Mouse (Mus musculus) olfactory bulb, adult 2 months (tissue): ENCODE results near the gene Cbfb. TPM values are rescaled to one million over a fixed set of nuclear protein-coding genes. Genes with fewer than 3 reads are reported as not detected.

Experiments used
- H3K27ac ChIP-seq: fragments of 200-500 bp; 2 replicates; pipeline ENCODE4 v1.5.1; 2012; ENCODE audit warnings: low read depth, low read length; ENCODE audit not compliant: insufficient read depth
- H3K4me1 ChIP-seq: fragments of 200-500 bp; 2 replicates; pipeline ENCODE4 v1.6.1; 2012; ENCODE audit warnings: low read length; ENCODE audit not compliant: control insufficient read depth, insufficient read depth
- H3K4me3 ChIP-seq: fragments of 200-500 bp; 2 replicates; pipeline ENCODE4 v1.5.1; 2012; ENCODE audit warnings: mild to moderate bottlenecking, low read depth, low read length, moderate library complexity; ENCODE audit not compliant: insufficient read depth
- CTCF ChIP-seq: fragments of 200-500 bp; IDR thresholded peaks from 2 replicates; pipeline ENCODE4 v1.5.1; 2012; ENCODE audit warnings: low read depth, mild to moderate bottlenecking, low read length, moderate library complexity; ENCODE audit not compliant: insufficient read depth
- POLR2A ChIP-seq: fragments of 200-500 bp; IDR thresholded peaks from 2 replicates; pipeline ENCODE4 v1.6.1; 2012; ENCODE audit warnings: mild to moderate bottlenecking, low read depth, low read length, moderate library complexity; ENCODE audit not compliant: insufficient read depth
- WGBS: fragments of 180-500 bp; shearing (Covaris S2); methylation state at CpG from one replicate; pipeline ENCODE4 v1.1.7; 2018; 5-methylcytosine and 5-hydroxymethylcytosine counted together
- polyA plus RNA-seq: library from polyadenylated mRNA; stranded (reverse); fragments of >200 nt; gene quantifications from 2 replicates; pipeline ENCODE4 v1.2.4, GENCODE M21; 2012; ENCODE audit warnings: low replicate concordance; ENCODE audit not compliant: missing spikeins, insufficient read depth, insufficient read length

Cbfb gene
- polyA plus RNA-seq = not detected in 2 replicates

GRCm38 (mm10) chr8:105170381-105171115 lies at the start of gene Cbfb:
Cbfb (plus strand) TSS chr8:105170674.
- 0 out of 2 replicates have a peak, but pooled peaks have one; percentile 16 for TF ChIP-seq CTCF
- TF ChIP-seq POLR2A = peak; percentile 31; the same call in 1 of the 2 replicates
- H3K4me1 ChIP-seq = no peaks in the 10 kb centered on the region
- H3K27ac ChIP-seq = peak within 1 kb of the TSS; percentile 23; the same call in 1 of the 2 replicates
- peak within 1 kb of the TSS; percentile 64 for H3K4me3 ChIP-seq
- WGBS = under 1% methylated on average over 78 of the region's 86 CpGs

- TF ChIP-seq POLR2A (no peak), CTCF (no peak)
- no peaks in the 10 kb centered on the region for H3K4me1 ChIP-seq
- 83% methylated on average over 9 of the region's 9 CpGs for WGBS
- no peak overlapping the region for H3K27ac ChIP-seq
- H3K4me3 ChIP-seq = no peak overlapping the region
These were observed 40.6 kb upstream of the Cbfb start for GRCm38 (mm10) chr8:105129864-105130263.

GRCm38 (mm10) chr8:105131509-105131908 lies 39.0 kb upstream of the Cbfb start, which contains the start of gene Ces4a:
Ces4a (plus strand) TSS chr8:105131800.
- 83% methylated on average over 5 of the region's 5 CpGs for WGBS
- Histone ChIP-seq H3K27ac (no peak within 1 kb of the TSS), H3K4me1 (no peaks in the 10 kb centered on the region), H3K4me3 (no peak within 1 kb of the TSS)
- TF ChIP-seq CTCF (no peak), POLR2A (no peak)

- H3K4me3 ChIP-seq = no peak overlapping the region
- WGBS = 15% methylated on average over 4 of the region's 4 CpGs
- no peak for TF ChIP-seq POLR2A
- TF ChIP-seq CTCF = peak; percentile 33; the same call in 1 of the 2 replicates
- H3K27ac ChIP-seq = no peak overlapping the region
- no peaks in the 10 kb centered on the region for H3K4me1 ChIP-seq
These were observed 32.1 kb upstream of the Cbfb start for GRCm38 (mm10) chr8:105138423-105138822.

DNA sequence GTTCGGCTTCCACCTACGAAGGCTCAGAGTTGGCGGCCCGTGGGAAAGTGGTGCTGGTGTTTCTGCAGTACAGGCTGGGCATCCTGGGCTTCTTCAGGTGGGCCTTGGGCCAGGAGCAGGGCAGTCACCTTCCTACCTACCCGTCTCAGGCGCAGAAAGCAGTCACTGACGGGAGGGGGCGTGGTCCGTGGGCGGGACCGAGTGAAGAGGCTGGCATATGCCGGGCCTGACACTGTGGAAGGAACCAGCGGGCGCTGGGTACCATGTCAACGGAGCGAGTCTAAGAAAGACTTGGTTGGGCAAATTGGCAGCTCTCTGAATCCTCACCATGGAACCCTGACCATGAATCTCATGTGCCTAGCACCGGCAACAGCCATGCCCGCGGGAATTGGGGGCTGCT lies 28.1 kb upstream of the Cbfb start:
- no peak overlapping the region for H3K4me3 ChIP-seq
- H3K4me1 ChIP-seq = no peaks in the 10 kb centered on the region
- TF ChIP-seq CTCF (no peak), POLR2A (no peak)
- no peak overlapping the region for H3K27ac ChIP-seq
- 38% methylated on average over 19 of the region's 19 CpGs for WGBS

GRCm38 (mm10) chr8:105151654-105152053 lies 18.8 kb upstream of the Cbfb start:
- Histone ChIP-seq H3K27ac (no peak overlapping the region), H3K4me1 (peaks cover 8% of the 10 kb centered on the region), H3K4me3 (no peak overlapping the region)
- 78% methylated on average over 4 of the region's 4 CpGs for WGBS
- no peak for TF ChIP-seq POLR2A
- TF ChIP-seq CTCF = no peak

- 6% methylated on average over 27 of the region's 27 CpGs for WGBS
- Histone ChIP-seq H3K4me3 (peak overlapping the region; percentile 11), H3K27ac (no peak overlapping the region), H3K4me1 (peaks cover 8% of the 10 kb centered on the region)
- no peak for TF ChIP-seq CTCF
- no peak for TF ChIP-seq POLR2A
These were observed 17.7 kb upstream of the Cbfb start for GRCm38 (mm10) chr8:105152623-105153398.

- peaks cover 8% of the 10 kb centered on the region for H3K4me1 ChIP-seq
- WGBS = 95% methylated on average over 5 of the region's 5 CpGs
- TF ChIP-seq POLR2A (no peak), CTCF (no peak)
These were observed 16.2 kb upstream of the Cbfb start for GRCm38 (mm10) chr8:105154316-105154715.

More at GRCm38 (mm10) chr8:105154316-105154715, 16.2 kb upstream of the Cbfb start:
- Histone ChIP-seq H3K27ac (no peak overlapping the region), H3K4me3 (no peak overlapping the region)
